Mouse (Mus musculus): ENCODE results near the gene A630073D07Rik.

GRCm38 (mm10) chr6:132651426-132651825, at the start of gene A630073D07Rik:
- TF ChIP-seq CTCF (IDR thresholded peaks at IDR 0.05; ENCODE audit: low read depth) (no peak), EP300 (IDR thresholded peaks at IDR 0.05; ENCODE audit: low read depth) (no peak)

Data from liver, postnatal 0 days (tissue).